Mouse (Mus musculus) myocyte (in vitro differentiated cells): Measurements from ENCODE around the gene Serpina1b. TPM values are rescaled to one million over a fixed set of nuclear protein-coding genes. Genes with fewer than 3 reads are reported as not detected.

ENCODE experiments used
- H3K27me3 ChIP-seq: one replicate; pipeline ENCODE4 v1.6.1; 2011; ENCODE audit not compliant: control insufficient read depth, insufficient read depth, insufficient read length
- H3K36me3 ChIP-seq: one replicate; pipeline ENCODE4 v1.6.1; 2011; ENCODE audit not compliant: control insufficient read depth, insufficient read depth
- H3K4me2 ChIP-seq: one replicate; pipeline ENCODE4 v1.6.1; 2011; ENCODE audit warnings: low read depth, control low read depth
- H3K4me3 ChIP-seq: one replicate; pipeline ENCODE4 v1.5.1; 2011; ENCODE audit warnings: mild to moderate bottlenecking, control low read depth, moderate library complexity
- H3K79me2 ChIP-seq: one replicate; pipeline ENCODE4 v1.6.1; 2011; ENCODE audit not compliant: control insufficient read depth, insufficient read depth
- H3ac ChIP-seq: one replicate; pipeline ENCODE4 v1.6.1; 2011; ENCODE audit not compliant: control insufficient read depth, insufficient read length
- CEBPB ChIP-seq: IDR thresholded peaks from 2 replicates; pipeline ENCODE4 v1.6.1; 2011; ENCODE audit warnings: mild to moderate bottlenecking, moderate library complexity; ENCODE audit not compliant: poor library complexity, insufficient read depth, severe bottlenecking
- E2F4 ChIP-seq: IDR thresholded peaks from one replicate; pipeline ENCODE4 v1.6.1; 2011; ENCODE audit warnings: mild to moderate bottlenecking, control low read depth, moderate library complexity; ENCODE audit not compliant: insufficient read depth
- MAX ChIP-seq: IDR thresholded peaks from one replicate; pipeline ENCODE4 v1.6.1; 2011; ENCODE audit warnings: low read depth, mild to moderate bottlenecking, control low read depth
- MYOD1 ChIP-seq, 3 experiments: IDR thresholded peaks; one replicate each; pipeline ENCODE4 v1.6.1; 2011; ENCODE audit warnings: control low read depth in 2 of 3, low read depth in 2 of 3, mild to moderate bottlenecking in 2 of 3, moderate library complexity in 1 of 3; ENCODE audit not compliant: insufficient read length in 2 of 3, control insufficient read depth in 1 of 3
- MYOG ChIP-seq, 3 experiments: IDR thresholded peaks; one replicate each; pipeline ENCODE4 v1.6.1; 2011; ENCODE audit warnings: control low read depth in 2 of 3, low read depth in 2 of 3, mild to moderate bottlenecking in 2 of 3; ENCODE audit not compliant: insufficient read length in 2 of 3, control insufficient read depth in 1 of 3, insufficient read depth in 1 of 3
- POLR2A ChIP-seq: IDR thresholded peaks from one replicate; pipeline ENCODE4 v1.6.1; 2011; ENCODE audit warnings: low read depth, mild to moderate bottlenecking, control low read depth, moderate library complexity; ENCODE audit not compliant: insufficient read length
- POLR2AphosphoS2 ChIP-seq: IDR thresholded peaks from one replicate; pipeline ENCODE4 v1.6.1; 2011; ENCODE audit warnings: low read depth, control low read depth; ENCODE audit not compliant: insufficient read length
- REST ChIP-seq: IDR thresholded peaks from one replicate; pipeline ENCODE4 v1.6.1; 2011; ENCODE audit warnings: mild to moderate bottlenecking, control low read depth, moderate library complexity; ENCODE audit not compliant: insufficient read depth, insufficient read length
- SRF ChIP-seq: IDR thresholded peaks from one replicate; pipeline ENCODE4 v1.6.1; 2011; ENCODE audit warnings: low read depth; ENCODE audit not compliant: control insufficient read depth, insufficient read length
- TCF12 ChIP-seq: IDR thresholded peaks from one replicate; pipeline ENCODE4 v1.6.1; 2011; ENCODE audit warnings: mild to moderate bottlenecking, control low read depth; ENCODE audit not compliant: poor library complexity, insufficient read depth, severe bottlenecking
- TCF3 ChIP-seq: IDR thresholded peaks from one replicate; pipeline ENCODE4 v1.6.1; 2011; ENCODE audit warnings: low read depth, control low read depth; ENCODE audit not compliant: insufficient read length
- USF1 ChIP-seq: IDR thresholded peaks from one replicate; pipeline ENCODE4 v1.6.1; 2011; ENCODE audit warnings: low read depth, mild to moderate bottlenecking, control low read depth, moderate library complexity
- polyA plus RNA-seq: library from polyadenylated mRNA; unstranded; fragments of >200 nt; fragmentation: generic; extraction: Trizol; gene quantifications from one replicate; pipeline ENCODE4 v1.2.1, GENCODE M21; 2012; ENCODE audit warnings: missing spikeins

The Serpina1b gene
- polyA plus RNA-seq, 1 experiment = not detected

- H3ac ChIP-seq = no peak overlapping the region
- no peaks in the 10 kb centered on the region for H3K27me3 ChIP-seq
- TF ChIP-seq TCF3 (no peak), MAX (no peak), MYOG (IDR thresholded peaks at IDR 0.05; ENCODE audit: control insufficient read depth in 1 of 3, insufficient read depth in 1 of 3, insufficient read length in 2 of 3, low read depth in 2 of 3) (no peak), SRF (no peak), POLR2A (no peak), POLR2AphosphoS2 (no peak), E2F4 (no peak), TCF12 (no peak), MYOD1 (IDR thresholded peaks at IDR 0.05; ENCODE audit: control insufficient read depth in 1 of 3, insufficient read length in 2 of 3, low read depth in 2 of 3) (no peak), USF1 (no peak), CEBPB (no peak)
- H3K79me2 ChIP-seq = no peaks in the 10 kb centered on the region
- H3K36me3 ChIP-seq = no peaks in the 10 kb centered on the region
- no peak overlapping the region for H3K4me3 ChIP-seq
- H3K4me2 ChIP-seq = no peak overlapping the region
Measured at GRCm38 (mm10) chr12:103688221-103688814, 141.9 kb downstream of the Serpina1b start.

GRCm38 (mm10) chr12:103687021-103687420, 143.2 kb downstream of the Serpina1b start:
- Histone ChIP-seq H3K36me3 (no peaks in the 10 kb centered on the region), H3K4me2 (no peak overlapping the region), H3K79me2 (no peaks in the 10 kb centered on the region), H3K4me3 (no peak overlapping the region), H3ac (no peak overlapping the region), H3K27me3 (no peaks in the 10 kb centered on the region)
- TF ChIP-seq TCF12 (no peak), POLR2A (no peak), REST (no peak), SRF (no peak), CEBPB (no peak), POLR2AphosphoS2 (no peak), MYOD1 (IDR thresholded peaks at IDR 0.05; ENCODE audit: control insufficient read depth in 1 of 3, insufficient read length in 2 of 3, low read depth in 2 of 3) (peak in 2 of 3 experiments; percentile 58 to 73)

GRCm38 (mm10) chr12:103686050-103686449, 144.1 kb downstream of the Serpina1b start:
- H3ac ChIP-seq = no peak overlapping the region
- H3K4me3 ChIP-seq = no peak overlapping the region
- TF ChIP-seq POLR2AphosphoS2 (no peak), POLR2A (no peak), MYOG (IDR thresholded peaks at IDR 0.05; ENCODE audit: control insufficient read depth in 1 of 3, insufficient read depth in 1 of 3, insufficient read length in 2 of 3, low read depth in 2 of 3) (no peak), MAX (no peak), CEBPB (no peak), MYOD1 (IDR thresholded peaks at IDR 0.05; ENCODE audit: control insufficient read depth in 1 of 3, insufficient read length in 2 of 3, low read depth in 2 of 3) (no peak), REST (no peak), TCF3 (no peak), SRF (no peak), TCF12 (no peak), USF1 (no peak), E2F4 (no peak)
- no peaks in the 10 kb centered on the region for H3K36me3 ChIP-seq
- H3K27me3 ChIP-seq = no peaks in the 10 kb centered on the region
- no peak overlapping the region for H3K4me2 ChIP-seq
- no peaks in the 10 kb centered on the region for H3K79me2 ChIP-seq

GRCm38 (mm10) chr12:103685386-103685785, 144.8 kb downstream of the Serpina1b start:
- H3ac ChIP-seq = no peak overlapping the region
- no peak for TF ChIP-seq TCF3
- no peak for TF ChIP-seq POLR2A
- no peak for TF ChIP-seq SRF
- no peak for TF ChIP-seq MYOG (IDR thresholded peaks at IDR 0.05; ENCODE audit: control insufficient read depth in 1 of 3, insufficient read depth in 1 of 3, insufficient read length in 2 of 3, low read depth in 2 of 3)
- no peak for TF ChIP-seq POLR2AphosphoS2
- TF ChIP-seq CEBPB = no peak
- TF ChIP-seq TCF12 = no peak
- no peak for TF ChIP-seq USF1
- no peak for TF ChIP-seq MAX
- TF ChIP-seq MYOD1 (IDR thresholded peaks at IDR 0.05; ENCODE audit: control insufficient read depth in 1 of 3, insufficient read length in 2 of 3, low read depth in 2 of 3) = no peak
- no peak for TF ChIP-seq REST
- no peak for TF ChIP-seq E2F4
- H3K36me3 ChIP-seq = no peaks in the 10 kb centered on the region

GRCm38 (mm10) chr12:103683775-103684174, 146.4 kb downstream of the Serpina1b start:
- no peaks in the 10 kb centered on the region for H3K36me3 ChIP-seq
- no peak for TF ChIP-seq E2F4
- no peak for TF ChIP-seq CEBPB
- no peak for TF ChIP-seq USF1
- TF ChIP-seq SRF = no peak
- TF ChIP-seq MAX = no peak
- TF ChIP-seq POLR2AphosphoS2 = no peak
- no peak for TF ChIP-seq TCF12
- TF ChIP-seq MYOD1 (IDR thresholded peaks at IDR 0.05; ENCODE audit: control insufficient read depth in 1 of 3, insufficient read length in 2 of 3, low read depth in 2 of 3) = no peak
- no peak for TF ChIP-seq MYOG (IDR thresholded peaks at IDR 0.05; ENCODE audit: control insufficient read depth in 1 of 3, insufficient read depth in 1 of 3, insufficient read length in 2 of 3, low read depth in 2 of 3)
- TF ChIP-seq REST = no peak
- no peak for TF ChIP-seq TCF3
- no peak for TF ChIP-seq POLR2A
- no peaks in the 10 kb centered on the region for H3K27me3 ChIP-seq
- no peaks in the 10 kb centered on the region for H3K79me2 ChIP-seq
- H3K4me2 ChIP-seq = peak overlapping the region; percentile 49
- H3K4me3 ChIP-seq = no peak overlapping the region
- no peak overlapping the region for H3ac ChIP-seq

More at GRCm38 (mm10) chr12:103685386-103685785, 144.8 kb downstream of the Serpina1b start:
- Histone ChIP-seq H3K4me2 (no peak overlapping the region), H3K4me3 (no peak overlapping the region), H3K27me3 (no peaks in the 10 kb centered on the region), H3K79me2 (no peaks in the 10 kb centered on the region)
